Mouse (Mus musculus) brain, embryonic 14.5 days (tissue): ENCODE results near the gene Mtmr4.

Source experiments
- CTCF ChIP-seq: fragments of 200-500 bp; IDR thresholded peaks from 2 replicates; pipeline ENCODE4 v1.5.1; 2012; ENCODE audit warnings: inconsistent platforms, mild to moderate bottlenecking, moderate library complexity, borderline replicate concordance; ENCODE audit not compliant: insufficient read depth, insufficient read length; ENCODE audit errors: extremely low read depth
- POLR2A ChIP-seq: fragments of 200-500 bp; IDR thresholded peaks from 2 replicates; pipeline ENCODE4 v1.6.1; 2012; ENCODE audit warnings: mild to moderate bottlenecking, inconsistent platforms, borderline replicate concordance; ENCODE audit not compliant: poor library complexity, insufficient read depth, insufficient read length, severe bottlenecking; ENCODE audit errors: extremely low read depth

DNA sequence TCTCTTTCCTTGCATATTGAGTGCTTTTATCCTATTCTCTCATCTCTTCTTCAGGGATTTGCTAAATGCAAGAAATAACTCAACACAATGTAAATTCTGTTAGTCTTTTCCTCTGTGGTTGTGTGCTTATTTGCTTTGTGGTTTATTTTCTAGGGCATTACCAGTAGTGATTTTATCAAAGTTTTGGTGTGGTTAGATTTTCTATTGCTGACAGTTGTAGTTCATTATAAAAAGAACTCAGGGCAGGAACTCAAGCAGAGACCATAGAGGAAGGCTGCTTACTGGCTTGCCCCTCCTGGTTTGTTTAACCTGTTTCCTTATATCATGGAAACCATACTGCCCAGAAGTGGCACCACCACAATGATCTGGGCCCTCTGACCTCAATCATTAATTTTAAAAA is 50.9 kb downstream of the Mtmr4 start:
- no peak for TF ChIP-seq CTCF
- TF ChIP-seq POLR2A, result no peak
